Mouse (Mus musculus): Measurements from ENCODE around the gene Wrb.

DNA sequence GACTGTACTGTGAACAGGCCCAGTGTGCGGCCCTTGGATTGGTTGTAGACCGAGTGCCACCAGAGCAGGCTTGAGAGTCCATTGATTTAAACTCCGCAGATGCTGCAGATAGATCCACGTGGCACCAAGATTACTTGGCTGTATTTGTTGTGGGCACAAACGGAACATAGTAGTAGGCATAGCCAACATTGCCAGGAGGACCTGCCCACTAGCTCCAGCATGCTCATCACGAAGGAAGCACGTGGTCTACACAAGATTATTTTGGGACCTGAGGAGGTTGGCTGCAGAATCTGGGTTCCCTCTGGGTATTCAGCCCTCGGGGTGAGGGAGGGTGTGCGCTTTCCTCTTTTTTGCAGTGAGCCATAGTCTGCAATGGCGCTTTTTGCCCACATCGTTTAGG lies 12.0 kb downstream of the Wrb start:
- TF ChIP-seq TAL1 (IDR thresholded peaks at IDR 0.05; ENCODE audit: low read length) (no peak), GATA1 (IDR thresholded peaks at IDR 0.05; ENCODE audit: low read length) (no peak)

All from erythroblast, embryonic 14.5 days (primary cell).